Mouse (Mus musculus) forebrain, embryonic 12.5 days (tissue): ENCODE results near the gene Col4a2. TPM values are rescaled to one million over a fixed set of nuclear protein-coding genes. Genes with fewer than 3 reads are reported as not detected.

Source experiments
- ATAC-seq: fragments of 200-750 bp; cut with Nextera tagmentation; 2 replicates; pipeline ENCODE4 v1.8.0; 2017; ENCODE audit warnings: moderate TSS enrichment; ENCODE audit not compliant: low FRiP score
- H3K27ac ChIP-seq: fragments of 300-500 bp; sonication (generic); 2 replicates; pipeline ENCODE4 v1.5.1; 2016; ENCODE audit warnings: mild to moderate bottlenecking
- H3K27me3 ChIP-seq: fragments of 300-500 bp; sonication (generic); 2 replicates; pipeline ENCODE4 v1.6.1; 2016; ENCODE audit warnings: mild to moderate bottlenecking
- H3K36me3 ChIP-seq: fragments of 300-500 bp; sonication (generic); replicated peaks from 2 replicates; pipeline ENCODE4 v1.6.1; 2016; ENCODE audit warnings: mild to moderate bottlenecking
- H3K4me1 ChIP-seq: fragments of 300-500 bp; sonication (generic); 2 replicates; pipeline ENCODE4 v1.6.1; 2016
- H3K4me2 ChIP-seq: fragments of 300-500 bp; sonication (generic); 2 replicates; pipeline ENCODE4 v1.6.1; 2016; ENCODE audit warnings: mild to moderate bottlenecking, moderate library complexity
- H3K4me3 ChIP-seq: fragments of 300-500 bp; sonication (generic); replicated peaks from 2 replicates; pipeline ENCODE4 v1.5.1; 2016; ENCODE audit warnings: mild to moderate bottlenecking
- H3K9ac ChIP-seq: fragments of 300-500 bp; sonication (generic); 2 replicates; pipeline ENCODE4 v1.6.1; 2016; ENCODE audit warnings: mild to moderate bottlenecking
- H3K9me3 ChIP-seq: fragments of 300-500 bp; sonication (generic); 2 replicates; pipeline ENCODE4 v1.6.1; 2016
- WGBS: fragments of 180-500 bp; shearing (Covaris S2); methylation state at CpG from one replicate; pipeline ENCODE4 v1.1.7; 2016; 5-methylcytosine and 5-hydroxymethylcytosine counted together
- polyA plus RNA-seq: library from polyadenylated mRNA; unstranded; fragments of >200 nt; fragmentation: Nextera tagmentation; extraction: Ambion mirVana; gene quantifications from 2 replicates; pipeline ENCODE4 v1.2.1, GENCODE M21; 2016

Gene Col4a2
- polyA plus RNA-seq, 1 experiment from 2014 or later = 51.3 TPM

GRCm38 (mm10) chr8:11383379-11383778 lies 70.8 kb downstream of the Col4a2 start:
- Histone ChIP-seq H3K27ac (no peak overlapping the region), H3K4me2 (no peak overlapping the region), H3K4me3 (no peak overlapping the region), H3K27me3 (no peaks in the 10 kb centered on the region), H3K36me3 (no peaks in the 10 kb centered on the region), H3K4me1 (peaks cover 17% of the 10 kb centered on the region), H3K9me3 (no peaks in the 10 kb centered on the region), H3K9ac (no peak overlapping the region)
- no peak for ATAC-seq
- WGBS = 62% methylated on average over 3 of the region's 3 CpGs

- 86% methylated on average over 4 of the region's 4 CpGs for WGBS
- H3K36me3 ChIP-seq = no peaks in the 10 kb centered on the region
- no peaks in the 10 kb centered on the region for H3K27me3 ChIP-seq
- H3K4me3 ChIP-seq = no peak overlapping the region
- ATAC-seq = no peak
- no peaks in the 10 kb centered on the region for H3K9me3 ChIP-seq
- no peak overlapping the region for H3K27ac ChIP-seq
- no peak overlapping the region for H3K4me2 ChIP-seq
- H3K4me1 ChIP-seq = peaks cover 17% of the 10 kb centered on the region
- no peak overlapping the region for H3K9ac ChIP-seq
Observed at GRCm38 (mm10) chr8:11384841-11385240, 72.2 kb downstream of the Col4a2 start.

- Histone ChIP-seq H3K27ac (no peak overlapping the region), H3K9me3 (no peaks in the 10 kb centered on the region), H3K36me3 (no peaks in the 10 kb centered on the region), H3K9ac (no peak overlapping the region), H3K4me2 (no peak overlapping the region), H3K4me3 (no peak overlapping the region), H3K27me3 (no peaks in the 10 kb centered on the region), H3K4me1 (peaks cover 17% of the 10 kb centered on the region)
- no peak for ATAC-seq
- 81% methylated on average over 9 of the region's 9 CpGs for WGBS
Observed at GRCm38 (mm10) chr8:11385272-11385905, 72.8 kb downstream of the Col4a2 start.

GRCm38 (mm10) chr8:11387282-11387681 lies 74.7 kb downstream of the Col4a2 start:
- WGBS = 87% methylated on average over 4 of the region's 4 CpGs
- no peaks in the 10 kb centered on the region for H3K27me3 ChIP-seq
- H3K4me3 ChIP-seq = no peak overlapping the region
- no peak for ATAC-seq
- no peak overlapping the region for H3K4me2 ChIP-seq
- H3K9ac ChIP-seq = no peak overlapping the region
- H3K9me3 ChIP-seq = no peaks in the 10 kb centered on the region
- no peaks in the 10 kb centered on the region for H3K36me3 ChIP-seq
- H3K4me1 ChIP-seq = peaks cover 7% of the 10 kb centered on the region
- H3K27ac ChIP-seq = no peak overlapping the region

- H3K4me1 ChIP-seq = 0 out of 2 replicates have a peak, but pooled peaks cover 5% of the 10 kb centered on the region
- 88% methylated on average over 11 of the region's 11 CpGs for WGBS
- no peaks in the 10 kb centered on the region for H3K36me3 ChIP-seq
- ATAC-seq = no peak
- no peaks in the 10 kb centered on the region for H3K27me3 ChIP-seq
- no peak overlapping the region for H3K27ac ChIP-seq
- no peak overlapping the region for H3K9ac ChIP-seq
- H3K9me3 ChIP-seq = no peaks in the 10 kb centered on the region
- H3K4me2 ChIP-seq = no peak overlapping the region
- no peak overlapping the region for H3K4me3 ChIP-seq
Observed at GRCm38 (mm10) chr8:11389275-11390050, 76.9 kb downstream of the Col4a2 start.

GRCm38 (mm10) chr8:11392739-11393138 lies 80.1 kb downstream of the Col4a2 start:
- Histone ChIP-seq H3K4me2 (no peak overlapping the region), H3K9ac (no peak overlapping the region), H3K9me3 (no peaks in the 10 kb centered on the region), H3K27me3 (no peaks in the 10 kb centered on the region), H3K4me3 (no peak overlapping the region), H3K4me1 (0 out of 2 replicates have a peak, but pooled peaks cover 2% of the 10 kb centered on the region), H3K27ac (no peak overlapping the region), H3K36me3 (no peaks in the 10 kb centered on the region)
- ATAC-seq = 0 out of 2 replicates have a peak, but pooled peaks have one; percentile 23
- 4% methylated on average over 1 of the region's 1 CpGs for WGBS

- ATAC-seq = 0 out of 2 replicates have a peak, but pooled peaks have one; percentile 20
- Histone ChIP-seq H3K4me1 (0 out of 2 replicates have a peak, but pooled peaks cover 2% of the 10 kb centered on the region), H3K36me3 (no peaks in the 10 kb centered on the region), H3K27ac (no peak overlapping the region), H3K4me2 (no peak overlapping the region), H3K27me3 (no peaks in the 10 kb centered on the region), H3K9me3 (no peaks in the 10 kb centered on the region), H3K9ac (no peak overlapping the region), H3K4me3 (no peak overlapping the region)
- 52% methylated on average over 7 of the region's 7 CpGs for WGBS
Observed at GRCm38 (mm10) chr8:11393161-11393560, 80.6 kb downstream of the Col4a2 start.

GRCm38 (mm10) chr8:11393607-11394006 lies 81.0 kb downstream of the Col4a2 start:
- H3K4me2 ChIP-seq = no peak overlapping the region
- H3K36me3 ChIP-seq = no peaks in the 10 kb centered on the region
- no peak overlapping the region for H3K9ac ChIP-seq
- 0 out of 2 replicates have a peak, but pooled peaks cover 2% of the 10 kb centered on the region for H3K4me1 ChIP-seq
- no peaks in the 10 kb centered on the region for H3K9me3 ChIP-seq
- WGBS = 56% methylated on average over 8 of the region's 8 CpGs
- H3K27me3 ChIP-seq = no peaks in the 10 kb centered on the region
- H3K4me3 ChIP-seq = no peak overlapping the region
- no peak overlapping the region for H3K27ac ChIP-seq
- no peak for ATAC-seq

- Histone ChIP-seq H3K4me3 (no peak overlapping the region), H3K4me2 (no peak overlapping the region), H3K9me3 (no peaks in the 10 kb centered on the region), H3K27me3 (no peaks in the 10 kb centered on the region), H3K36me3 (no peaks in the 10 kb centered on the region), H3K4me1 (peaks cover 6% of the 10 kb centered on the region), H3K27ac (no peak overlapping the region), H3K9ac (no peak overlapping the region)
- no peak for ATAC-seq
- 73% methylated on average over 9 of the region's 9 CpGs for WGBS
Observed at GRCm38 (mm10) chr8:11394773-11395172, 82.2 kb downstream of the Col4a2 start.

- H3K4me2 ChIP-seq = no peak overlapping the region
- no peaks in the 10 kb centered on the region for H3K36me3 ChIP-seq
- no peaks in the 10 kb centered on the region for H3K9me3 ChIP-seq
- H3K4me3 ChIP-seq = no peak overlapping the region
- no peak overlapping the region for H3K9ac ChIP-seq
- H3K27ac ChIP-seq = no peak overlapping the region
- no peaks in the 10 kb centered on the region for H3K27me3 ChIP-seq
- ATAC-seq = no peak
- WGBS = 88% methylated on average over 10 of the region's 10 CpGs
- H3K4me1 ChIP-seq = peaks cover 11% of the 10 kb centered on the region
Observed at GRCm38 (mm10) chr8:11395601-11396000, 83.0 kb downstream of the Col4a2 start.

- Histone ChIP-seq H3K9me3 (no peaks in the 10 kb centered on the region), H3K36me3 (no peaks in the 10 kb centered on the region), H3K4me1 (peaks cover 11% of the 10 kb centered on the region), H3K27ac (no peak overlapping the region), H3K9ac (no peak overlapping the region), H3K4me2 (no peak overlapping the region), H3K4me3 (no peak overlapping the region), H3K27me3 (no peaks in the 10 kb centered on the region)
- no peak for ATAC-seq
- 79% methylated on average over 7 of the region's 7 CpGs for WGBS
Observed at GRCm38 (mm10) chr8:11396111-11396510, 83.5 kb downstream of the Col4a2 start.

- no peaks in the 10 kb centered on the region for H3K9me3 ChIP-seq
- H3K4me3 ChIP-seq = no peak overlapping the region
- H3K27me3 ChIP-seq = no peaks in the 10 kb centered on the region
- no peak for ATAC-seq
- WGBS = 90% methylated on average over 9 of the region's 9 CpGs
- peaks cover 11% of the 10 kb centered on the region for H3K4me1 ChIP-seq
- no peak overlapping the region for H3K27ac ChIP-seq
- H3K9ac ChIP-seq = no peak overlapping the region
- H3K4me2 ChIP-seq = no peak overlapping the region
- H3K36me3 ChIP-seq = no peaks in the 10 kb centered on the region
Observed at GRCm38 (mm10) chr8:11397126-11397525, 84.5 kb downstream of the Col4a2 start.
